Mouse (Mus musculus) right cerebral cortex, postnatal 36 days (tissue): ENCODE measurements around the gene Art3.
A peak's percentile ranks its signal among the peaks of the same experiment; 100 is the strongest.

Experiments
- DNase-seq, 2 experiments: peaks; one replicate each; pipeline ENCODE4 v3.0.0; 2022; ENCODE audit warnings: low spot score in 2 of 2, mixed read lengths in 1 of 2

Gene Art3

DNA sequence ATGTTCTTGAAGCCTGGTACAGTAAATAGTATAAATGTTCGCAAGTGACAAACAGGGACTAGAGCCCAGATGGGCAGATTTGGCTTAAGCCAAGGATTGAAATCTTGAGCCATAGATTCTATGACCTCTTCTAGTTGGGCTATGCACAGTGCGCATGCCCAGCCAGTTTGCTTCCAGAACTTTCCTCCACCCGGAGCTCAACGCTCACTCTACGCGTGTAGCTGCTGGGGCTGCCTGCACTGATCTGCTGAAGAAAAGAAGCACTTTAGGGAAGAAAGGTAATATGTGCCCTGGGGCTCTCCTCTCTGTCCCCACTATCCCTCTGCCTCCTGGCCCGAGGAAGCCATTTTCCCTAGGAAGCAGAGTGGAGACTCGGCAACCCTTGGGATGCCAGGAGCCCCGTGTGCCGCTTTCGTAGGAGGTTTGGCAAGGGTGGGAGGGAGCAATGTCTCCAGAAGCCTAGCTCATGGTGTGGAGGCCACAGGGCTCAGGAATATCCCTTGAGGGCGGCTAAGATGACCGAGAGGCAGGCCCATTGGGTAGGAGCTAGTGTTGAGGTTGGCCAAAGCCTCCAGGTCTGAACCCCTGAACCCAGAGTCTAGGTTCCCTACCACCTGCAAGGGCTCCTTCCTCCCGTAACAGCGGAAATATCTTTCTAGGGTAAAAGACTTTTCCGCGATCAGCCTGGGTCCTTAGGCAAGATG, at the start of gene Art3:
Gene Art3, plus strand, starts transcription at position 193 of the 704 bp plus-strand sequence.
- no peak for DNase-seq

DNA sequence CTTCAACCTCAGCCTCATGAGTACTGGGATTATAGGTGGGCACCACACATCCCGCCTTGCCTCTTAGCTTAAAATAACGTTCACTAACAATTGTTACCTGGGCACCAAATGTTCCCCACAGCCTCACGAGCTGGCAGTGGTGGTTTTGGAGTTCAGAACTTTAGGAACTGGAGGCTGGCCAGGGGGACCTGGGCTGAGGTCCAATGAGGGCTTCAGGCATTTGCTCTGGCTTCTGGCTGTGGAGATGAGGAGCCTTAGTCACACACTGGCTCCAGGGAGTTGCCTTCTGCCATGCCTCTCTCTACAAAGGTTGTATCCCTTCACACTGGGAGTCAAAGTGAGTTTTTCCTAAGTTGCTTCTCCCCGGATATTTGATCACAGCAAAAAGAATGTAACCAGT, 49.1 kb upstream of the Art3 start:
- no peak for DNase-seq

DNA sequence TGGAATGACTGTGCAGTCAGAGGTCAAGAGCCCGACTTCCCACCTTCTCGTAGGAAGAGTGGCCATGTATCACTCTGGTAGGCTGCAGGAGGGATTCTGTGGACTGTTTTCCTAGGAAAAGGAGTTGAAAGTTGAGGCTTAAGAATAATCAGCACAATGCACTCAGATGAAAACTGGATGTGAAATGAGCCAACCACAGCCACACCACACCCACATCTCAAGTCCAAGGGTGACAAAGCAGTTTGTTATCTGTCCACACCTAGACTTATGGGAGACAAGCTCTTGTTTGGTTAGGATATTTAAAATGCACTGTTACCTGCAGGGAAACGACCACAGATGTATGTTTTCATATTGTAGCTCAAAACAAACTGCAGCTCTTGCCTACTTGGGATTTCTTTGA, 48.5 kb upstream of the Art3 start:
- DNase-seq = no peak

DNA sequence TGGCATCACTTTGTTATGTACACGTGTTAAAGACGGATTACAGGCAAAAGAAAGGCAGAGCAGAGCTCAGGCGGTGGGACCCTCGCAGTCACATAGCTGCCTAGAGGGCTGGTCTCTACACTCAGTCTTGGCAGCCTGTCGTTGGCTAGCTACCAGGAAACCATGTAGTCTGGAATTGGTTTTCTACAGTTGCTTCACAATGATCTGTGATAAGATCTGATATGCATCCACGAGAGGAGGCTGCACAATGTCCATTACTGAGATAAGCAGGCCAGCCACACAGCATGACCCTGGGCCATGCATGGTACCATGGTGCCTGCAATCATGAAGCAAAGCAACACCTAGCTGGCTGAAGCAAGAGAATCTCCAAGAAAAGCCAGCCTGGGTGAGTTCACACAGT, 43.8 kb upstream of the Art3 start:
- DNase-seq = no peak

DNA sequence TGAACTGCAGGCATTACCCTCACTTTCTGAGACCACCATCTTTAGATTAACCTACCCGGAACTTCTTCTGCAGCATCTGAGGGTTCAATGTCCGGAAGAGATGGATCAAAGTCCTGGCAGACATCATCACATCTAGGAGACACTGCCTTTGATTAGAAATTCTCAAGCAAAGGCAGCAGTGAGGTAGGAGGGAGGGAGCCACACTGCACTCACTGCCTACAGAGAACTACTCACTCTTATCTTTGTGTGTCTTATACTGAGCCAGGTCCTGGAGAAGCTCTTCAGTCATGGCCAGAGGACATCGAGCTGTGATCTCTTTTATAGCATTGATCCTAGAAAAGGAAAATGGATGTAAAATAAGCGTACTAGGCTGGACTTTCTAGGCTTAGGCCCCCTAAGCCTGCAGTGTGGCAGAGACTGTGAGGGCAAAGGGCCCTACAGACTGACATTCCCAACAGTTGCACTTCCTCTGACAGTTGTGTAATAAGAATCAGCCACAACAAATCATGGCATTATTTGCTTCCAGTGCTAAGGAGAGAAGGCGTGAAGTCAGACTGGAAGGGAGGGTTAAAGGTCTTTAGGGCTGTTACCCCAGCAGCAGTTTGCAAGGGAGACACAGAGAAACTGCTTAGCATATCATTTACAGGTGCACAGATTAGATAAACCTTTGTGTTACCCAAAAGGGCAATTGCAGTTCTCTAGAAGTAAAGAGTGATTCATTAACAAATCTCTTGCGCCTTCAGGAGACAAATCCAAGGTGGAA, 39.8 kb upstream of the Art3 start:
- DNase-seq = no peak

DNA sequence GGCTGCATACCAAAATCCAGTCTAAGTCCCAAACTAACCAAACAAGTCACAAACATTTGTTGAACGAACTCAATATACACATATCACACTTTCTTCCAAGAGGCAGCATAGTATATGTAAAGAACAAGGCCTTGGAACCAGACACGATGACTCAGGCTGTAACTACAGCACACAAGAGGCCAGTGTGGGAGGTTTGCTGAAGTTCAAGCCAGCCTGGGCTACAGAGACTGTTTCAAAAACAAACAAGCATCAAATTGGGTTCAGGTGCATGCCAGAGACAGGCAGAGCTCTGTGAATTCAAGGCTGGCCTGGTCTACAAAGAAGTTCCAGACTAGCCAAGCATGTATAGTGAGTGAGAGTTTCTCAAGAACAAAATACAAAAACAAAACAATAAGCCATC, 37.1 kb upstream of the Art3 start:
- DNase-seq = no peak

DNA sequence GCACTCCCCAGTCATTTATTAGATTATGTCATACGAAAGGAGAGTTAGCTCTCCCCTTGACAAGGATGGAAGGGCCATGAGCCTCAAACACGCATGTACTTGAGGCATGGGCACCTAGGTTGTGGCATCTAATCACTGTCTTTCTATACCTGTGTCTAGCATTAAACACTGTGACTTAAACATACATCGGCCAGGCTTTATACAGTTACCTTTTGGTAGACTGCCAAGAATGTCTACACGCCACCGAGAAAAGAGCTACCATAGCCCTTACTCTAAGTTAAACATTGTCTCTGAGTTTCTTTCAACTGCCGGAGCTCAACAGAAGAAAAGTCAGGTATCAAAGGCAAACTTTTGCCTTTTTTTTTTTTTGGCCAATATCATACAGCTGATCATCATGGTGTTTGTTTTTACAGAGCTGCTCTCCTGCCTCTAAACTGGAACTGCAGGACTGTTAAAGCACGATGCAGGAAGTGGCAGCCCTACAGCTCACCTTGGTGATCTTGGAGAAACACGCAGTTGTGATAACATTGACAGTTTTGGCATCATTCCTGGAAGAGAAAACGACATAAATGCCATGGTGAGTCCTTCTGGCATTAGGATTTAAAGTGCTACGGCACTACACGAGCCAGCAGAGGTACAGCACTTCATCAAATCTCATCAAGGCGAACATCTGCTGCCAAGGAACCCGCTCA, 29.3 kb upstream of the Art3 start:
- DNase-seq = no peak

DNA sequence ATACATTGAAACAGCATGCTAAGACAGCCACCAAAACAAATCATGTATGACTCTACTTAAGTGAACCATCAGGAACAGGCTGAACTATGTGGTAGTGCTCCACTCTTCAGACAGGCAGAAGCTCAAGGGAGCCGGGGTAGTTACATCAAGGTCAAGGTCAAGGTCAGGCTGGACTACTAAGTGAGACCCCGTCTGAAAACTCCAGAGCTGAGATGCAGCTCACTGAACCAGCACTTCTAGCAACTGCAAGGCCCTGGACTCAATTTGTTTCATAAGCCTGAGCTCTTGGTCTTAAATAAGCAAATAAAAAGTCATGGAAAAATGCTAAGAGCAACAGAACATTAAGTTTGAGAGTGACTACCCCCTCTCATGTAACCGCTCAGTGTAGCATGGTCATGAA, 27.3 kb upstream of the Art3 start:
- no peak for DNase-seq

DNA sequence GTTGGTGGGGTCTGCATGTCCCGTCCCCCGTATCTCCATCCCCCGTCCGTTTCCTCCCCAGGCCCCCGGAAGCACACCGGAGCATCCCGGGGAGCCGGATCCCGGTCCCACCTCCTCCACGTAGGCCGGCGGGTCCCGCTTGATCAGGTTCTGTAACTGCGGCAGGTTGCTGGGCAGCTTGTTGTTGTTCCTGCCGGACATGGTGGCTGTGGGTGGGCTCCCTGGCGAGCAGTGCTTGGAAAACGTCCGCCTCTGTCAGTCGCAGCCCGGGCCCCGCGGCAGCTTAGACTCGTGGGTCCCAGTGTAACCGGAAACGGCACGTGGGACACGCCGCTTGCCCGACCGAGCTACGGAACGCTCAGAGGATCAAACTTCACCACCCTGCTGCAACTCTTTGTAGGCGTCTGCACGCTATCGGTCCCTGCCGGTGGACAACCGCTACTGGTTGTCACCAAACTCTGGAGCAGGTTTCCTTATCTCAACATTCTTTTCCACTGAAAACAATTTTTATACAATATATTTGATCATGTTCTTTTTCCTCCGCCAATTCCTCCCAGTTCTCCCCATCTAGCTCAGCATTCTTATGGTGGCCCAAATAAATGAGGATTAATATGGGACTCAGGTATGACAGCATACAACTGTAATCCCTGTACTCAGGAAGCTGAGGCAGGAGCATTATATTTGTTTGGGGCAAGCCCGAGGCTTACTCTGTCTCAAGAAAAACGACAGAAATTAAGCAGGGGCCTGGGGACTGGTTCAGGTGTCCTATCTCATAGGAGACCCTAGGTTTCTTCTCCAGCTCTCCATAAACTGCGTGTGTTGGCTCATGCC, 21.7 kb upstream of the Art3 start, which contains the start of gene Sdad1:
Gene Sdad1, minus strand, starts transcription at position 799 of the 831 bp plus-strand sequence.
- DNase-seq = peak; percentile 94 to 95

DNA sequence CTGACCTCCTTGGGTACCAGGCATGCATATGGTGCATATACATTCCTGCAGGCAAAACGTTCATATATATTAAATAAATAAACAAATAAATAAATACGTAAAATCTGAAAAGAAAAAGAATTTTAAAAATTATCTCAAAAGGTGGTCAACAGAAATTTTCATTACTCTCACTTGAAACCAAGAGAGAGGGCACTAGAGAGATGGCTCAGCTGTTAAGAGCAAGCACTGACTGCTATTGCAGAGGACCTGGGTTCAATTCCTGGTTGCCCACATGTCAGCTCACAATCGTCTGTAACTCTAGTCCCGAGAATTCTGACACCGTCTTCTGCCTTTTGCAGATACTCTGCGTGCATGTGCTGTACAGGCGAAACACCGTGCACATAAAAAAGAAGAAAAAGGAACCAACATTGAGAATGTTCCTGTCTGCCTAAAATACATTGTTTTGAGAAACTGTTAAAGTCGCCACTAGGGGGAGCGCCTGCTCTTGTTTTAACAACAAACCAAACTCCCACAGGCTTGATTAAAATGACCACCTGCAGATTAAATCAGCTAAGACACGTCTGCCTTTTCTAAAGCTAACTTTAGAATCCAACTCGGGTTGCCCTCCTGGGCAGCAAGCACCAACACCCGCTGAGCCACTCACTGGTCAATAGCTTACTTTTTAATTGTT, 19.4 kb upstream of the Art3 start:
- peak; percentile 75 to 80 for DNase-seq

DNA sequence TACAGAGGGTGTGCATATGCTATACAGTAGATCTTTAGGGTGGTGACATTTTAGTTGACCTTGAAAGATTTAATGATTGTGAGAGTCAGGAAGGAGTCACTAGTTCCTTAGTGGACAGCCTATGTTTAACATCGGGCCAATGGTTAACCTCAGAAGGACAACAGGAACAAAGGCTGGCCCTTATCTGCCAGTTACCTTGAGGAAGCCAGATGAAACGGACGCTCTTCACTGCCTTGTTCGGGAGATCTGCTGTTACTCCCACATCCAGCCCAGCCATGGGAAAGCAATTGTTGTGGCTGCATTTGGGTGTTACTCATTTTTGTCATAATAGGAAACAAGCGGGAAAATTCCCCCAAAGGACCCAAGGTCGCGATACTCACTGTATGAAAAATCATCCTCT, 17.9 kb upstream of the Art3 start:
- no peak for DNase-seq

DNA sequence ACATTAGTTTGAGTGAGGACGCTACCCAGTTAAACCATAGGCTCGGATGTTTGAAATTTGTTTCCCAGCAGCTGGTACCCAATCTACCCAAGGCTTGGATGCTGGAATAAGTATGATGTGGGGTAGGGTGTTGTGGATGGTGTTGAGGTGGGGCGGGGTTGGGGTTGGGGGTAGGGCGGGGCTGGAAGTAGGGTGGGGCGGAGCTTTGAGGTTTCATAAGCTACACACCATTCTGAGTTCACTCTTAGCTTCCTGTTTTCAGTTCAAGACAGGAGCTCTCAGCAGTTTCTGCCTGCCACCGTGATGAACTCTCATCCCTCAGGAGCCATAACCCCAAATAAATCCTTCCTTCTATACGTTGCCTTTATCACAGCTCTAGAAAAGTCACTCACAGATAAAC, 13.5 kb upstream of the Art3 start:
- no peak for DNase-seq

DNA sequence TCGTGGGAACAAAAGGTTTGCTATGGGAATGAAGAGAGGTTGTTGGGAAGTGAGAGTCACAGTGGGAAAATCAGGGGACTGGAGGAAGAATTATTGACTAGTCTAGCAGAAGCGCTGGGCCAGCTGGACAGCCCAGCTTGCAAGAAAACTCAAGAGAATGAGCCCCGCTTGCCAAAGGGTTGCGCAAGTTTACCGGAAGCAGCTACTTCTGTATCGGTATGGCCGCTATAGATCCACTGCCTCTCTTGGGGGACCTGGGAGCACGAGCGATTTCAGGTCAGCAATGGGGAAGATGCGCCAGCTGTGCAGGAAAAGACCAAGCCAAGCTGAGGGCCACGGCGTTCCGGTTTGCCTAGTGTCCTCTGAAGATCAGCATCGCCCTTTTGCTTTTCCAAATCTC, 13.0 kb upstream of the Art3 start:
- DNase-seq = no peak

DNA sequence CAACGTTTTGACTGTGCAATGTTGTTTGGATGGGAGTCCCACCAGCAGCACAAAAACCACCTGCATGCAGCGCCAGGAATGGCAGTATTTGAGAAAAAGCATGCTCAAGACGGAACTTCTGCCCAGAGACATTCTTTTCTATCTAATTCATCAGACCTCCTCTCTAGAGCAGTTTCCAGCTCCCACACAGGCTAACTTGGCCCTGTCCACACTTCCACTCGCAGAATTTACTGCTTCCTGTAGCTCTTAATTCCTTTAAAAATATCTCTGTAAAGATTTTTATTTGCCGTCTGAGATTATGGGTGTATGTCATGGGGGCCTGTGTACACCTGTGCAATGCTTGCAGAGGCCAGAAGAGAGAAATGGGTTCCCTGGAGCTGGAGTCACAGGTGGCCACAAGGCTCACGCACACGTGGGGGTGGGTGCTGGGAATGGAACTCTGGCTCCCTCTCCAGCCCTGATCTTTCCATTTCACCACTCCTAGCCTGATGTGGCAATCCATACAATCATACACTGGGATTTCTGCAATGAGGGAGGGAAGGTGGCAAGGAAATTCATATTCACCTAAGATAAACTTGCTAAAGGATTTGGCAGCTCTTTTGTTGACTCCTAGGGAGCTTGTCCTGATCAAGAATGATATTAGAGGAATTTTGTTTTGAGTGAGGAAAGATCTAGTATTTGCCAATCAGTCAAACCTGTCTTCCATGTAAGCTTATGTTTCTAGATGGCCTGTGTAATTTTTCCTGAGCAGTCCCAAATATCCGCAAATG, 9.8 kb upstream of the Art3 start:
- DNase-seq = no peak

DNA sequence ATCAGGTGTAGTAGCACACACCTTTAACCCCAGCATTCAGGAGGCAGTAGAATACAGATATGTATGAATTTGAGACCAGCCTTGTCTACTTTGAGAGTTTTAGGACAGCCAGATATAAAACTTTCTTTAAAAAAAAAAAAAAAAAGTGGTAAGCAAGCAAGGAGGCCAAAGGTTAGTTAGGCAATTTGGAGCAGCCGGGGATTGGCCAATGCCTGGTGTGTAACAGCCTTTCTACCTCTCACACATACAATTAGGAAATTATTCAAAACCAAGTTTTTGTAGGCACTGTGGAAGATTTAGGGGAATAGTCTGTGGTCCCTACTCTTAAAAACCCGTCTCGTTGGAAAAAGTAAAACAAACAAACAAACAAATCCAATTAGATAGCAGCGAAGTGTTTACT, 9.0 kb upstream of the Art3 start:
- no peak for DNase-seq

DNA sequence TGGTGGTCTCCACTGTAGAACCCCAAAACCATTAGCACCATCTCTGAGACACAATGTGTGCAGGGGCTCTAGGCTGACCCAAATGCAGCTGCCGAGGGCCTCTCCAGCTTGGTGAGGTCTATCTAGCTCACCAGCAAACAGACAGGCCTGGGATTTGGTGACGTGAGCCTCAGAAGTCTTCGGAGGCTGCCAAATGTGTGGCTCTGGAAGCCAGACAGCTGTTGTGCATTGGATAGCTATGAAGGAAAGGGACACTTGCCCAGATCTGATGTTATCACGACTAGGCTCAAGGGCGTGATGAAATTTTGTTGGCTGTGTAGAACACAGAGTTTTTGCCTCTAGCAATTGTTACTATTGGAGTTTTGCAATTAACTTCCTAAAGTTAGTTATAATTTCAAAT, 8.4 kb upstream of the Art3 start:
- no peak for DNase-seq

DNA sequence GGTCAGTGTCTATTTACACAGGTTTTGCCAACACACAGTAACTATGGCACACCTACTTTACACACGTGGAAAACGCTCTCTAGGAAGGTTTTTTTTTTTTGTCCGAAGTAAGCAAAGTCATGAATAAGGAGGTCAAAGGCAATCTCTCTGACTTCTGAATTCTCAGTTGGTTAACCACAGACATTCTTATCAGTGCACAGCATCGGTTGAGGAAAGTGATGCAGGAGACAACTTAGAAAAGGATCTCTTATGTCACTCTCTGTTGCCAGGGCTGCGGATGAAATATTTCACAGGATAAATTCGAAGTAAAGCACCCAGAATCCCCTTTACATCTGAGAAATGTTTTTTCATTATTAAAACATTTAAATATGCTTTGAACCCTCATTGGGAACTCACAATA, 4.3 kb upstream of the Art3 start:
- no peak for DNase-seq

DNA sequence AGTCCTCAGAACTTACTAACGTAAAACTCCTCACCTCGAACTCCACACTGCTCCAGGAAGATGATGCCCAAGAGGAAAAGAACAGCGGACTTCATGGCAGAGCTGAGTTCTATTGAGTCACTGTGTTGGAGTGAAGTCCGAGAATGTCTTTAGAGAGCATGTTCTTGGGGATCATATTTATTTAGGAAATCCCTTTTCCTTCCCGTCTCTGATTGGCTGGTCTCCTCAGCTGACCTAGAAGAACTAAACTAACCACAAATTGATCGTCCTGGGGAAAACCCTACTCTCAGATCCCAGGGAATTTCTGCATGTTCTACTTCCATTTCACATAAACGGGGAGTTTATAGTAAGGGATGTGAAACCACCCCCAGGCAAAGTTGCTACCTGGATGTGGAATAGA, 3.7 kb upstream of the Art3 start, which contains the start of gene Cxcl9:
Gene Cxcl9, minus strand, starts transcription at position 151 of the 400 bp plus-strand sequence.
- DNase-seq = no peak

DNA sequence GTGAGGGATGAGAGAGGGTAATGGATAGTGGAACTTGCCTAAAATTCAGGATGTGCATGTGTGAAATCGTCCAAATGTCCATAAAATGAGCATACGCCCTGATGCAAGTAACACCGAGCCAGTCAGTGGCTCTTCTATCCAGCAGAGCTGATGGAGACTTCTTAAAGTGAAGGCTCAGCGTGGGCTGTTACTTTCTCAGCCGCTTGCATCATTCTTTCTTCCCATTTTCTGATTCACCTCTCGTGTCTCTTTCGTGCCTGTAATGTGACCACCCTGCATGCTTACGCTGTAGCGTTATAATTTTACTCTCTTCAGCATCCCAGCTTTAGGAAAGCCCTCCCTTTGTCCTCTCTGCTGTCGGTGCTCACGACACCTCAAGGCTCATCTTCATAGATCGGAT, 505 bp upstream of the Art3 start:
- no peak for DNase-seq

DNA sequence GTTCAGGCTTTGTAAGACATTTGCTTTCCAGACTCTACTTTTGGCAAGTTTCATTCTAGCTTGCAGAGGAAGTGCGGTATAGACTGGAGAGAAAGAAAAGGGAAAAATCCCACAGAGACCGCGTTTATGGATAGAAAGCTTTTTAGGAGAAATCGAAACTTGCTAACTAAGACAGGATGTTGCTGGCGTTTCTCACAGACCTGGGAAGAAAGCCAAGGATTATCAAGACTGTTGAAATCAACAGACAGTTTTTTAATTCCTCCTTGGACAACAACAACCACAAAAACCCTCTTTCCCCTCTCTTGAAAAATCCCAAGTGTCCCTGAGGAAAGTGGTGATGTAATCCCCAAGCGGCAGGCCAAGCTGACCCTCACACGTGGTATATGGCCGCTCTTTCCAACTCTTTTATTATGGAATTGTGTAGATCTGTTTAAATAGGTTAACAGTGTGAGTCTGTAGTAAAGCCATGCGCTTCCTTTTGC, 773 bp downstream of the Art3 start:
- no peak for DNase-seq
